Mouse (Mus musculus) myocyte (in vitro differentiated cells): ENCODE measurements around the gene Eea1.

ENCODE experiments used
- CEBPB ChIP-seq: IDR thresholded peaks from 2 replicates; pipeline ENCODE4 v1.6.1; 2011; ENCODE audit warnings: mild to moderate bottlenecking, moderate library complexity; ENCODE audit not compliant: poor library complexity, insufficient read depth, severe bottlenecking
- E2F4 ChIP-seq: IDR thresholded peaks from one replicate; pipeline ENCODE4 v1.6.1; 2011; ENCODE audit warnings: mild to moderate bottlenecking, control low read depth, moderate library complexity; ENCODE audit not compliant: insufficient read depth
- MAX ChIP-seq: IDR thresholded peaks from one replicate; pipeline ENCODE4 v1.6.1; 2011; ENCODE audit warnings: low read depth, mild to moderate bottlenecking, control low read depth
- MYOD1 ChIP-seq, 3 experiments: IDR thresholded peaks; one replicate each; pipeline ENCODE4 v1.6.1; 2011; ENCODE audit warnings: control low read depth in 2 of 3, low read depth in 2 of 3, mild to moderate bottlenecking in 2 of 3, moderate library complexity in 1 of 3; ENCODE audit not compliant: insufficient read length in 2 of 3, control insufficient read depth in 1 of 3
- MYOG ChIP-seq, 3 experiments: IDR thresholded peaks; one replicate each; pipeline ENCODE4 v1.6.1; 2011; ENCODE audit warnings: control low read depth in 2 of 3, low read depth in 2 of 3, mild to moderate bottlenecking in 2 of 3; ENCODE audit not compliant: insufficient read length in 2 of 3, control insufficient read depth in 1 of 3, insufficient read depth in 1 of 3
- POLR2A ChIP-seq: IDR thresholded peaks from one replicate; pipeline ENCODE4 v1.6.1; 2011; ENCODE audit warnings: low read depth, mild to moderate bottlenecking, control low read depth, moderate library complexity; ENCODE audit not compliant: insufficient read length
- POLR2AphosphoS2 ChIP-seq: IDR thresholded peaks from one replicate; pipeline ENCODE4 v1.6.1; 2011; ENCODE audit warnings: low read depth, control low read depth; ENCODE audit not compliant: insufficient read length
- SRF ChIP-seq: IDR thresholded peaks from one replicate; pipeline ENCODE4 v1.6.1; 2011; ENCODE audit warnings: low read depth; ENCODE audit not compliant: control insufficient read depth, insufficient read length
- TCF12 ChIP-seq: IDR thresholded peaks from one replicate; pipeline ENCODE4 v1.6.1; 2011; ENCODE audit warnings: mild to moderate bottlenecking, control low read depth; ENCODE audit not compliant: poor library complexity, insufficient read depth, severe bottlenecking
- TCF3 ChIP-seq: IDR thresholded peaks from one replicate; pipeline ENCODE4 v1.6.1; 2011; ENCODE audit warnings: low read depth, control low read depth; ENCODE audit not compliant: insufficient read length
- USF1 ChIP-seq: IDR thresholded peaks from one replicate; pipeline ENCODE4 v1.6.1; 2011; ENCODE audit warnings: low read depth, mild to moderate bottlenecking, control low read depth, moderate library complexity

DNA sequence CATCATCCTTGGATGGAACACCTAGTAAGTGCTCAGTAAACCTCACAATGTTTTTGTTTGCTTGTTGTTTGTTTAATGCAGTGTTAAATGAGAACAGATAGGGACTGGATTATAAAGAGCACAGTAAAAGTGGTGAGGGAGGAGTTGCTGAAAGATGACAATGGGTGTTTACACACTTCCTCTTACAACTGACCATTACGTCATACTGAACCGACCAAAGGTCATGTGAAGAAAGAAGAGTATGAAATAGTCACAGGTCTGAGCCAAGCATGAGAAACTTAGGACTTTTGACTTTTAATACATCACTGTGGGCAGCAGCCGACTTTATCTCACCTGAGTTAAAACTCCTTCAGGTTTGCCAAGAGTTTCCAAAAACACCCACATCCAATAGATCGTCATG, 135.0 kb downstream of the Eea1 start:
- TF ChIP-seq POLR2A (no peak), MAX (no peak), CEBPB (no peak), E2F4 (no peak), MYOD1 (IDR thresholded peaks at IDR 0.05; ENCODE audit: control insufficient read depth in 1 of 3, insufficient read length in 2 of 3, low read depth in 2 of 3) (no peak), POLR2AphosphoS2 (no peak), USF1 (no peak), TCF3 (no peak), MYOG (IDR thresholded peaks at IDR 0.05; ENCODE audit: control insufficient read depth in 1 of 3, insufficient read depth in 1 of 3, insufficient read length in 2 of 3, low read depth in 2 of 3) (no peak), TCF12 (no peak), SRF (no peak)
